Mouse (Mus musculus): ENCODE results near the gene Abca8b.

GRCm38 (mm10) chr11:110010836-110011546 lies 15.3 kb upstream of the Abca8b start:
- TF ChIP-seq POLR2A (IDR thresholded peaks at IDR 0.05; ENCODE audit: borderline replicate concordance, low read depth, low read length): no peak
- no peak for TF ChIP-seq CTCF (IDR thresholded peaks at IDR 0.05; ENCODE audit: low read depth, low read length)
